Mouse (Mus musculus) T-helper 1 cell (primary cell): ENCODE measurements at regions not wholly inside any gene's neighbourhood (a gene's known extent, or its start where the extent isn't known, plus 50 kb on each side); places are given as distances from the start of the nearest gene placed in this dataset.
"Not testable (repeated sequence)": the region's sequence is repeated elsewhere in the genome, so short reads cannot be mapped to it uniquely, and the experiment has no call there.

ENCODE experiments used
- in situ Hi-C: fragments of 300-600 bp; cut with MboI, MseI; formaldehyde crosslinking; loops from one replicate; pipeline ENCODE4 v1.15.1; 2025; ENCODE audit warnings: high pct_unique_total_duplicates

GRCm38 (mm10) chr4:35347609-35348008, 121.6 kb upstream of the C9orf72 start:
- in situ Hi-C loops = no loop called here

- in situ Hi-C loops = no loop called here
These were observed 117.8 kb upstream of the C9orf72 start for GRCm38 (mm10) chr4:35343751-35344150.

- in situ Hi-C loops = no loop called here
These were observed 105.2 kb upstream of the C9orf72 start for GRCm38 (mm10) chr4:35331161-35331560.

- in situ Hi-C loops = loop anchor here (5.0 kb wide), 1 partner anchor 43 kb away; no protein-coding TSS in a partner anchor
These were observed 99.3 kb upstream of the C9orf72 start for GRCm38 (mm10) chr4:35325300-35325699.

- in situ Hi-C loops = no loop called here
These were observed 96.6 kb upstream of the C9orf72 start for GRCm38 (mm10) chr4:35322432-35323173.

GRCm38 (mm10) chr4:35310396-35310977, 84.5 kb upstream of the C9orf72 start:
- in situ Hi-C loops = no loop called here

- in situ Hi-C loops = no loop called here
These were observed 82.2 kb upstream of the C9orf72 start for GRCm38 (mm10) chr4:35308221-35308620.

GRCm38 (mm10) chr4:35305210-35305609, 79.2 kb upstream of the C9orf72 start:
- in situ Hi-C loops = no loop called here

GRCm38 (mm10) chr4:35300848-35301247, 74.9 kb upstream of the C9orf72 start:
- in situ Hi-C loops = no loop called here

GRCm38 (mm10) chr4:35300374-35300773, 74.4 kb upstream of the C9orf72 start:
- in situ Hi-C loops = not testable (repeated sequence)

- in situ Hi-C loops = loop anchor here (5.0 kb wide), 1 partner anchor 43 kb away; no protein-coding TSS in a partner anchor
These were observed 58.6 kb upstream of the C9orf72 start for GRCm38 (mm10) chr4:35284611-35285010.
